Mouse (Mus musculus) brain, embryonic 14.5 days (tissue): ENCODE results near the gene Asap3. TPM values are rescaled to one million over a fixed set of nuclear protein-coding genes. Genes with fewer than 3 reads are reported as not detected.

Experiments
- DNase-seq: peaks from one replicate; pipeline ENCODE4 v3.0.0-alpha.2; 2011; ENCODE audit warnings: low read depth
- CTCF ChIP-seq: fragments of 200-500 bp; IDR thresholded peaks from 2 replicates; pipeline ENCODE4 v1.5.1; 2012; ENCODE audit warnings: inconsistent platforms, mild to moderate bottlenecking, moderate library complexity, borderline replicate concordance; ENCODE audit not compliant: insufficient read depth, insufficient read length; ENCODE audit errors: extremely low read depth
- POLR2A ChIP-seq: fragments of 200-500 bp; IDR thresholded peaks from 2 replicates; pipeline ENCODE4 v1.6.1; 2012; ENCODE audit warnings: mild to moderate bottlenecking, inconsistent platforms, borderline replicate concordance; ENCODE audit not compliant: poor library complexity, insufficient read depth, insufficient read length, severe bottlenecking; ENCODE audit errors: extremely low read depth
- polyA plus RNA-seq: library from polyadenylated mRNA; depleted of rRNA; stranded (reverse); fragments of >200 nt; gene quantifications from 2 replicates; pipeline ENCODE4 v1.2.3, GENCODE M21; 2012

Asap3 gene
- polyA plus RNA-seq, 1 experiment = 6.2 TPM

DNA sequence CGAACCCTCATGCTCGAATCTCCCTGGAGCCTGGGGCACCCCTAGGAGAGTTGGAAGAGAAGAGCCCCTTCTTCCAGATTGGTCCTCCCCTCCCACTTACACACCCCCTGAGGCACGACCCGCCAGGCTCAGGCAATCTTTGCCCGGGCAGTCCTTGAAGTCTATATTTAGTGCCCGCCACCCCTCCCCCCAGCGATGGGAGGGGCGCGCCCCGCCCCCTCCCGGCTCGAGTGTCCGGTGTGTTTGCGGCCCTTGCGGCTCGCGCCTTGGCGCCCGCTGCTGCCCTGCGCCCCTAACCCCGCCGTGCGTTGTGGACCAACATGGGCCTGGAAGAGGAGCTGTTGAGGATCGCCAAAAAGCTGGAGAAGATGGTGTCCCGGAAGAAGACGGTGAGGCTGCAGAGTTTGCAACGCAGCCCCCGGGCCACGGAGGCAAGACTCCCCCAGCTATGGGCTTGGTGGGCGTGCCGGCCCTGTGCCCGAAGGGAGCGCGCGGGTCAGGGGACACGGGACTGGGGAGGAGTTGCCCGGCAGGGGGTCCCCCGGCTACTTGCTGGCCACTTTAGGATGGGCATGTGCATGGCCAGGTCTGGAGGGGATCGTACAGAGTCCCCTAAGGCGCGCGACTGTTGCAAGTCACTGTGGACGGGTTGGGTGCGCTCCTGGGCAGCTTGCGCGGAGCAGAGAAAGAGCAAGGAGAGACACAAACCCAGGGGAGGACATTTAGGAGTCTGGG lies 41.7 kb downstream of the Asap3 start, which contains the start of gene Tcea3:
Gene Tcea3, plus strand, starts transcription at position 1 of the 735 bp plus-strand sequence.
- DNase-seq = peak; percentile 13
- no peak for TF ChIP-seq CTCF
- no peak for TF ChIP-seq POLR2A

DNA sequence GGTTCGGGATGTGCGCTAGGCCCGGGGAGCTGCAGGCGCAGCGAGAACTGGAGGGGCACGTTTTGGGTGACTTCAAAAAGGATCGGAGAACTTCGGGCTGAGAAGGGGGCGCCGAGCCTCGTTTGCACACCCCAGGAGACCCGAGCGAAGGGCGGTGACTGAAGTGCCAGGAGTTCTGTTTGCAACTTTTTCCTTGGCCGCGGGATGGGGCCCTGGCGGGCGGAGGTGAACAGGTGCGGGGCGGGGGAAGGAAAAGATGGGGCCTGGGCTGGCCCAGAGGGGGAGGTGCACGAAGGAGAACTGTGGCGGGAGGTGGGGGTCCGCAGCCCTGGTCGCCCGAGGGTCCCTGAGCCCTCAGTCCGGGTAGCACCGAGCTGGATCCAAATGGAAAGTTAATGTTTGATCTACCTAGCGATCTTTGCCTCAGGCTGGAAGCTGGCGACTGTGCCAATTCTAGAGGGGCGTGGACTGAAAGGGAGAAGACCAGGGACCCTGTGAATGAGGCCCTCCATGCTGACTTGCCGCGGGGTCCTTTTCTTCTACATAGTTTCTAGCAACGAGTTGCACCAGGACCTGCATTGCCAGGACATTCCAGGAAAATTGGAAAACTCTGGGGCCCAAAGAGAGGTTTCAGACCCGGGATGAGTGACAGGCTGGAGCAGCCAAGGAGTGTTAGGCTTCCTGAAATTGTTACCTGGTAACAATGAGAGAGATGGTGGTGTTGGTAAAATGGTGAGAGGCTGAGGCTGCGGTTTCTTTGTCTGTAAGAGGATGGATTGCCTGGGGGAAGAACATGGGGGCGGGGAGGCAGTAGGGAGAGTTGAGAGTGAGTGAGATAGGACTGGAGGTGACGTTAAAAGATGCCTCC lies 42.5 kb downstream of the Asap3 start:
- peak; percentile 15 for DNase-seq

DNA sequence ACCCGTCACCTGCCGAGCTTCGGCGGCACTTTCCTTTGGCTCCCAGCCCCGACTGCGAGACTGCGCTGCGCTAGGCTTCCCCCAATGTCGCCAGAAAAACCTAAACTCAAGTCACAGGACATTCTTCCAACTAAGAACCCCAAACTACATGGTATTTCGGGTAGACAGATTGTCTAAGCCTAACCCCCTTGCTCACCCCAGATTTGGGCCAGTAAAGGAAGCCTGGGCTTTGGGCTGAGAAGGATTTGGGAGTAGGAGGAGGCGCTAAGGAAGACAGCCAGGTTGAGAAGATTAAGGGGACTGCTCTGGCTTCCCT lies 43.1 kb downstream of the Asap3 start:
- TF ChIP-seq POLR2A (no peak), CTCF (no peak)

More for the DNA sequence above, 42.5 kb downstream of the Asap3 start:
- TF ChIP-seq CTCF (no peak), POLR2A (no peak)

DNA sequence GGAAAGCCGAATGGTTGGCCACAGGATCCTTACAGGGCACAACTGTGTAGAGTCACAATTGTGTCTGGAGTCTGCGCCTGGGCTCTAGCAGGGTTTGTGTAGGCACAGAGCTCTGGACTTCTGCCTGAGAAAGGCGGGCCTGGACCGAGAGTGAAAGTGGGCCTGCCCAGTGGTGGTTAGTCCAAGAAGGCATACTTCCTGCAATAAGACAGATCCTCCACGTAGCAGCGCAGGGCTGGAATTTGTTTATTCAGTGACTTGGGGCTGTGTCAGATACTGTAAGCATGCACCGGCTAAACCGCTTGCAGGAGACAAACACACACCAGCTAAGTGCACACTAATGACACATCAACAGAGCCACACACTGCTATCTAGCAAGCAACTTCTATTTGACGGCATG lies 43.6 kb downstream of the Asap3 start:
- TF ChIP-seq CTCF (no peak), POLR2A (no peak)
- peak; percentile 13 for DNase-seq

More for the DNA sequence above, 43.1 kb downstream of the Asap3 start:
- no peak for DNase-seq

DNA sequence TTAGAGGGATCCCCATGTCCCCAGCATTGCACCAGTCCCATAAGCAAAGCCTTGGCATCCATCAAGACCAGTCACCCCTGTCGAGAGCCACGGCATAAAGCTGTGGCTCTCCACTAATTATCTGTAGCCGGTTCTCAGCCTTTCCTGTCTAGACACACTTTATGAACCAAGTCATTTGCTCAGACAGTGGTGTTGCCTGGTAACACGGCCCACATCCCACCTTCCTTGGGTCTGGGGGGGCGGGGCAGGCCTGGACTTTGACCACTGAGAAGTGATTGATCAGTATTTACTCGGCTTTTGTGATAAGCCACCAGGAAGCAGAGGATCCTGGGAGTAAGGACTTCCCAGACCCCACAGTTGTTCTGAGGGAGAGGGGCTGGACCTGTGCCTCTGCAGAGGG lies 49.8 kb downstream of the Asap3 start:
- no peak for DNase-seq
- TF ChIP-seq POLR2A (no peak), CTCF (no peak)

DNA sequence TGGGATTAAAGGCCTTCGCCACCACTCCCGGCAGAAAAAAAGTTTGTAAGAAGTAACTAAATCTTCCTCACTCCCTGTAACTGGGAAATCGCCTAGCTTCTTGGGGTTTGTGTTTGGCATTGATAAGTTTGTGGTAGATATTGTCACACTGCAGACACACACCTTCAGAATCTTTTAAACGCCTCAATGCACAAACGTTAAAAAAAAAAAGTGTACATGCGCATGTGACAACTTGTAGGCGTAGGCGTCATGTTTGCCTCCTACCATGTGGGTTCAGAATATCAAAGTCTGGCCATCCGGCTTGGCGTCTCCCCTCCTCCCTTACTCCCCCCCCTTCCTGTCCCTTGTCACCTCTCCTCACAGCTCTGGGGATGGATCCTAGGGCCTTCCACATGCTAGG lies 50.5 kb downstream of the Asap3 start:
- no peak for TF ChIP-seq CTCF
- no peak for TF ChIP-seq POLR2A
- DNase-seq = no peak

DNA sequence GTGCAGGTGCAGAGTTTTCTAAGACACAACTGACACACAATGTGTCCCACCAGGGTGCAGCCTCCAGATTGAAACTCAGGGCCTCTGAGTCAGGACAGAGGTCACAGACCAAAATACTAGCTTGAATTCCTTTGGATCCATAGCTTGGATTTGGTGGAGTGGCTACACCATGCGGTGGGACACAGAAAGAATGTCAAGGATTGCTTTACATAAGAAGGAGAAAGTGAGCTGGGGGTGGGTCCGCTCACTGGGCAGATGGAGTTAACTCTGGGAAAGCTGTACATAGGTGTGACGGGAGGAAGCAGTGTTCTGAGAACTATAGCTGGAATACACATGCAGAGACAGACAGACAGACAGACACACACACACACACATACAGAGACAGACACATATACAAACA lies 53.8 kb downstream of the Asap3 start:
- TF ChIP-seq CTCF = no peak
- no peak for TF ChIP-seq POLR2A
- DNase-seq = no peak

DNA sequence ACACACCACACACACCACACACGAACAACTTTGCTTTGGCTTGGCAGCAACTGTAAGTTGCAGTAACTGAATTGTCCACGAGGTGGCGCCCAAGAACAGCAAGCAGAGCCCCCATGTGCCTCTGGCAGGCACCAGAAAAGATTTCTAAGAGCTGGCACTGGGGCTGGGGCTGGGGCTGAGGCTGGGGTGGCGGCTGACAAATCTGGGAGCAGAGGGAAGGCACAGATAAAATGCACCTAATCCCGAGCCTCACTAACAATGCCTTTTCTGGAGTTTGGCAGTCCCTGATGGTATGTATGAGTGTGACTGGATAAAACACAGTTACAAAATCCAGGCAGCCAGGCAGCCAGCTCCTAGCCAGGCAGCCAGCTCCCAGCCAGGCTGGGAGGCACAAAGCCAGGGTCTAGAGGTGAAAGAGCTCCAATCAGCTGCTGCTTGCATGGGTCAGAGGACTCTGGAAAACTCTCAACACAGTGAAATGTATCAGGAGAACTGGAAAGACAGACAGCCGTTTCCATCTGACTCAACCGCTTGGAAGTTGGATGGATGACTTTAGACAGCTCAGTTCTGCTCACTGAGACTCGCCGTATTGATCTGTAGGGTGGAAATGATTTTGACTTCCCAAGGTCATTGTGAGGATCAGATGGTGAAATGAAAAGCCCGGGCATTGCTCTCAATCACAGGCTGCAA lies 54.5 kb downstream of the Asap3 start:
- TF ChIP-seq POLR2A (no peak), CTCF (peak; percentile 88)
- peak; percentile 89 for DNase-seq

DNA sequence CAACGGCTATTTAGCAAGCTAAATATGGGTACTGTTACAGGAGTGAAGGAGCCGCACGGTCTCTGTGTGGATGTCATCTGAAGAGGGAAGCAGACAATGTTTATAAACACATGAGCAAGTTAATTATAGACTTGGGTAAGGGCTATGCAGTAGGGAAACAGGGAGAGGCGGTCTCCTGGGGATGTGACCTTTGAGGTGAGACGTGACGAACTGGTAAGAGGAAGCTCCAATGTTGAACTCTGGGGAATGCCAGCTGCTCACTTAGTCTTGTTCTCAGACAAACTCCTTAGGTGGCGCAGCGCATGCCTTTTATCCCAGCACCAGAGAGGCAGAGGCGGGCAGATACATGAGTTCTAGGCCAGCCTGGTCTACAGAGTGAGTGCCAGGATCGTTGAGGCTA lies 55.7 kb downstream of the Asap3 start:
- DNase-seq = no peak
- TF ChIP-seq CTCF (no peak), POLR2A (no peak)

DNA sequence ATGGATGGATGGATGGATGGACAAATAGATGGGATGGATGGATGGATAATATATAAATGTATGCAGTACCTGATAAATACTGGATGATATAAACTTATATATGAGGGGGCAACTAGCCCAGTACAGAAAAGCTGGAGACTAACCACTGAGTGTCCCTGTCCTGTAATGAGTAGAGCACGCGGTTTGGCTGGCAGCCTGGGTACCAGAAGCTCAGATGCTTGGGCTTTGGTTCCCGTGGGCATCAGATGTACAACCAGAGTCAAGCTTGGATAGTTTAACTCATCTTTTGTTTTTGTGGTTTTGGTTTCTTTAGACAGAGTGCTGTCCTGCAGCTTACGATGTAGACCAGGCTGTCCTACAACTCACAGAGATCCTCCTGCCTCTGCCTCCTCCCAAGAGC lies 57.4 kb downstream of the Asap3 start:
- DNase-seq = no peak
- TF ChIP-seq POLR2A (no peak), CTCF (no peak)

DNA sequence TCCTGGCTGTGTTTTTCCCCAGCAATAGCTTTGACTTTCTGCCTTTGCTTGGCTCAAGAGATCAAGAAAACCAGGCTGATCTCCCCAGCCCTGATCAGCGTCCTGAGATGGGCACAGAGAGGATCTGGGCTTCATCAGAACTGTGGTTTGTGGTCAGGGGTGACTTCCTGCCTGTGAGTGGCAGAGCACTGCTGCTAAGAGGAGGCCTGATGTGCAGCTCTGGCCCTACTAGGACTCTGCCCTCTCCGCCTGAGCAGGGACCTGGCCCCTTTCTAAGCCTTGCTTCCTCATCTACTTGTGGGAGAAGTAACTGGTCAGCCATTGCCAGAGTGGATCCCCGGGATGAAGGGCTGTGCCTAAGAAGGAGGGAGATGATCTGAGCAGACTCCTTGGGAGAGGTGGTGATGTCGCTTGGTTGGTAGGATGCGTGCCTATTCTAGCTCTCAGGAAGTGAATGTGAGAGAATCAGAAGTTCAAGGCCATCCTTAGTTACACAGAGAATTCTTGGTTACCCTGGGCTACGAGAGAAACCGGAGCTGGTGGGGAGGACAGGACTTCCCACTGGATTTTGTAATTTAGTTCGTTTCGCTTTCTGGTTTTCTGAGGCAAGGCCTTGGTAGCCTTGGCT lies 60.7 kb downstream of the Asap3 start:
- TF ChIP-seq POLR2A = no peak
- no peak for TF ChIP-seq CTCF
- DNase-seq = no peak
